Mouse (Mus musculus): ENCODE results near the gene Styk1. TPM values are rescaled to one million over a fixed set of nuclear protein-coding genes. Genes with fewer than 3 reads are reported as not detected.
"Not testable (repeated sequence)": the region's sequence is repeated elsewhere in the genome, so short reads cannot be mapped to it uniquely, and the experiment has no call there.

Styk1 gene
- polyA plus RNA-seq, 1 experiment from 2014 or later: 1.8 TPM

GRCm38 (mm10) chr6:131316155-131317101, 37.0 kb downstream of the Styk1 start:
- ATAC-seq (ENCODE audit: low FRiP score, low read depth): no peak

GRCm38 (mm10) chr6:131308031-131308430, 45.4 kb downstream of the Styk1 start:
- no peak overlapping the region for H3K4me3 ChIP-seq
- H3K36me3 ChIP-seq: no peaks in the 10 kb centered on the region
- H3K9me3 ChIP-seq: no peaks in the 10 kb centered on the region
- 72% methylated on average over 3 of the region's 3 CpGs for WGBS
- H3K27ac ChIP-seq (replicated peaks): no peak overlapping the region
- no peaks in the 10 kb centered on the region for H3K4me1 ChIP-seq
- no peak for ATAC-seq (ENCODE audit: low FRiP score, low read depth)
- H3K9ac ChIP-seq (replicated peaks): no peak overlapping the region
- H3K4me2 ChIP-seq (replicated peaks): no peak overlapping the region
- no peaks in the 10 kb centered on the region for H3K27me3 ChIP-seq

More at GRCm38 (mm10) chr6:131316155-131317101, 37.0 kb downstream of the Styk1 start:
- H3K4me3 ChIP-seq: no peak overlapping the region
- no peak overlapping the region for H3K27ac ChIP-seq (replicated peaks)
- no peaks in the 10 kb centered on the region for H3K36me3 ChIP-seq
- no peaks in the 10 kb centered on the region for H3K4me1 ChIP-seq
- no peak overlapping the region for H3K9ac ChIP-seq (replicated peaks)
- no peak overlapping the region for H3K4me2 ChIP-seq (replicated peaks)
- WGBS: 88% methylated on average over 7 of the region's 7 CpGs
- H3K9me3 ChIP-seq: 0 out of 2 replicates have a peak, but pooled peaks cover 3% of the 10 kb centered on the region
- H3K27me3 ChIP-seq: no peaks in the 10 kb centered on the region

GRCm38 (mm10) chr6:131304776-131305175, 48.6 kb downstream of the Styk1 start:
- no peaks in the 10 kb centered on the region for H3K36me3 ChIP-seq
- WGBS: 68% methylated on average over 3 of the region's 3 CpGs
- H3K4me1 ChIP-seq: no peaks in the 10 kb centered on the region
- H3K4me2 ChIP-seq (replicated peaks): no peak overlapping the region
- no peak overlapping the region for H3K4me3 ChIP-seq
- no peak overlapping the region for H3K9ac ChIP-seq (replicated peaks)
- no peaks in the 10 kb centered on the region for H3K27me3 ChIP-seq
- no peak for ATAC-seq (ENCODE audit: low FRiP score, low read depth)
- H3K27ac ChIP-seq (replicated peaks): no peak overlapping the region
- no peaks in the 10 kb centered on the region for H3K9me3 ChIP-seq

- no peak for ATAC-seq (ENCODE audit: low FRiP score, low read depth)
- H3K4me2 ChIP-seq (replicated peaks): no peak overlapping the region
- no peak overlapping the region for H3K27ac ChIP-seq (replicated peaks)
- no peaks in the 10 kb centered on the region for H3K36me3 ChIP-seq
- no peak overlapping the region for H3K4me3 ChIP-seq
- no peak overlapping the region for H3K9ac ChIP-seq (replicated peaks)
- no peaks in the 10 kb centered on the region for H3K4me1 ChIP-seq
- H3K9me3 ChIP-seq: no peaks in the 10 kb centered on the region
- no peaks in the 10 kb centered on the region for H3K27me3 ChIP-seq
Observed at GRCm38 (mm10) chr6:131298531-131298930, 54.9 kb downstream of the Styk1 start.

GRCm38 (mm10) chr6:131294435-131295112, 58.8 kb downstream of the Styk1 start:
- Histone ChIP-seq H3K4me3 (no peak overlapping the region), H3K4me1 (peaks cover 6% of the 10 kb centered on the region), H3K36me3 (no peaks in the 10 kb centered on the region), H3K4me2 (replicated peaks) (no peak overlapping the region), H3K27me3 (no peaks in the 10 kb centered on the region), H3K9me3 (no peaks in the 10 kb centered on the region), H3K9ac (replicated peaks) (no peak overlapping the region), H3K27ac (replicated peaks) (no peak overlapping the region)
- WGBS: 85% methylated on average over 5 of the region's 5 CpGs
- ATAC-seq (ENCODE audit: low FRiP score, low read depth): no peak

- Histone ChIP-seq H3K9ac (replicated peaks) (no peak overlapping the region), H3K4me3 (no peak overlapping the region), H3K27me3 (no peaks in the 10 kb centered on the region), H3K9me3 (no peaks in the 10 kb centered on the region), H3K36me3 (no peaks in the 10 kb centered on the region), H3K4me1 (peaks cover 6% of the 10 kb centered on the region), H3K27ac (replicated peaks) (no peak overlapping the region), H3K4me2 (replicated peaks) (no peak overlapping the region; the same call in 1 of the 2 replicates)
- no peak for ATAC-seq (ENCODE audit: low FRiP score, low read depth)
- WGBS: 93% methylated on average over 5 of the region's 5 CpGs
Observed at GRCm38 (mm10) chr6:131293916-131294315, 59.5 kb downstream of the Styk1 start.

- peak; percentile 91 for ATAC-seq (ENCODE audit: low FRiP score, low read depth)
- peaks cover 6% of the 10 kb centered on the region for H3K4me1 ChIP-seq
- H3K9ac ChIP-seq (replicated peaks): peak within 1 kb of the TSS; percentile 73
- 2% methylated on average over 50 of the region's 51 CpGs for WGBS
- no peak within 1 kb of the TSS for H3K27ac ChIP-seq (replicated peaks)
- H3K9me3 ChIP-seq: no peaks in the 10 kb centered on the region
- peak within 1 kb of the TSS; percentile 70 for H3K4me3 ChIP-seq
- peaks cover 1% of the 10 kb centered on the region for H3K36me3 ChIP-seq
- H3K4me2 ChIP-seq (replicated peaks): peak within 1 kb of the TSS; percentile 61
- H3K27me3 ChIP-seq: no peaks in the 10 kb centered on the region
Observed at GRCm38 (mm10) chr6:131292991-131293788, 60.2 kb downstream of the Styk1 start, which contains the start of gene Magohb. Gene Magohb, minus strand, starts transcription at chr6:131293244.

- Histone ChIP-seq H3K4me3 (peak overlapping the region; percentile 70), H3K4me1 (peaks cover 6% of the 10 kb centered on the region), H3K4me2 (replicated peaks) (peak overlapping the region; percentile 61), H3K36me3 (peaks cover 7% of the 10 kb centered on the region), H3K27me3 (no peaks in the 10 kb centered on the region), H3K9ac (replicated peaks) (peak overlapping the region; percentile 73), H3K27ac (replicated peaks) (no peak overlapping the region), H3K9me3 (no peaks in the 10 kb centered on the region)
- peak; percentile 59 for ATAC-seq (ENCODE audit: low FRiP score, low read depth)
- WGBS: 25% methylated on average over 10 of the region's 10 CpGs
Observed at GRCm38 (mm10) chr6:131292276-131292990, 61.0 kb downstream of the Styk1 start.

GRCm38 (mm10) chr6:131290430-131290829, 63.0 kb downstream of the Styk1 start:
- ATAC-seq (ENCODE audit: low FRiP score, low read depth): no peak
- no peak overlapping the region for H3K9ac ChIP-seq (replicated peaks)
- H3K4me1 ChIP-seq: peaks cover 6% of the 10 kb centered on the region

GRCm38 (mm10) chr6:131278160-131278559, 75.2 kb downstream of the Styk1 start:
- 99% methylated on average over 2 of the region's 2 CpGs for WGBS
- H3K9me3 ChIP-seq; H3K4me3 ChIP-seq; H3K4me1 ChIP-seq; H3K27me3 ChIP-seq; H3K27ac ChIP-seq (replicated peaks); H3K9ac ChIP-seq (replicated peaks); ATAC-seq (ENCODE audit: low FRiP score, low read depth); H3K4me2 ChIP-seq (replicated peaks): not testable (repeated sequence)
- peaks cover 23% of the 10 kb centered on the region; the same call in 1 of the 2 replicates for H3K36me3 ChIP-seq

More at GRCm38 (mm10) chr6:131290430-131290829, 63.0 kb downstream of the Styk1 start:
- Histone ChIP-seq H3K4me2 (replicated peaks) (no peak overlapping the region), H3K36me3 (peaks cover 7% of the 10 kb centered on the region), H3K27me3 (no peaks in the 10 kb centered on the region), H3K9me3 (no peaks in the 10 kb centered on the region), H3K4me3 (no peak overlapping the region), H3K27ac (replicated peaks) (no peak overlapping the region)
- 24% methylated on average over 2 of the region's 2 CpGs for WGBS

- no peak for ATAC-seq (ENCODE audit: low FRiP score, low read depth)
- WGBS: 89% methylated on average over 4 of the region's 4 CpGs
- Histone ChIP-seq H3K27ac (replicated peaks) (no peak overlapping the region), H3K9me3 (no peaks in the 10 kb centered on the region), H3K4me3 (no peak overlapping the region), H3K27me3 (no peaks in the 10 kb centered on the region), H3K9ac (replicated peaks) (no peak overlapping the region), H3K4me2 (replicated peaks) (no peak overlapping the region), H3K36me3 (peaks cover 9% of the 10 kb centered on the region; the same call in 1 of the 2 replicates), H3K4me1 (no peaks in the 10 kb centered on the region)
Observed at GRCm38 (mm10) chr6:131276659-131277058, 76.7 kb downstream of the Styk1 start.

Data from midbrain, embryonic 12.5 days (tissue).